Mouse (Mus musculus) brain, adult 2 months (tissue): ENCODE results near the gene Rad17.

Experiments used
- DNase-seq: peaks from one replicate; pipeline ENCODE4 v3.0.0; 2011; ENCODE audit warnings: low read depth, low spot score

Rad17 gene

DNA sequence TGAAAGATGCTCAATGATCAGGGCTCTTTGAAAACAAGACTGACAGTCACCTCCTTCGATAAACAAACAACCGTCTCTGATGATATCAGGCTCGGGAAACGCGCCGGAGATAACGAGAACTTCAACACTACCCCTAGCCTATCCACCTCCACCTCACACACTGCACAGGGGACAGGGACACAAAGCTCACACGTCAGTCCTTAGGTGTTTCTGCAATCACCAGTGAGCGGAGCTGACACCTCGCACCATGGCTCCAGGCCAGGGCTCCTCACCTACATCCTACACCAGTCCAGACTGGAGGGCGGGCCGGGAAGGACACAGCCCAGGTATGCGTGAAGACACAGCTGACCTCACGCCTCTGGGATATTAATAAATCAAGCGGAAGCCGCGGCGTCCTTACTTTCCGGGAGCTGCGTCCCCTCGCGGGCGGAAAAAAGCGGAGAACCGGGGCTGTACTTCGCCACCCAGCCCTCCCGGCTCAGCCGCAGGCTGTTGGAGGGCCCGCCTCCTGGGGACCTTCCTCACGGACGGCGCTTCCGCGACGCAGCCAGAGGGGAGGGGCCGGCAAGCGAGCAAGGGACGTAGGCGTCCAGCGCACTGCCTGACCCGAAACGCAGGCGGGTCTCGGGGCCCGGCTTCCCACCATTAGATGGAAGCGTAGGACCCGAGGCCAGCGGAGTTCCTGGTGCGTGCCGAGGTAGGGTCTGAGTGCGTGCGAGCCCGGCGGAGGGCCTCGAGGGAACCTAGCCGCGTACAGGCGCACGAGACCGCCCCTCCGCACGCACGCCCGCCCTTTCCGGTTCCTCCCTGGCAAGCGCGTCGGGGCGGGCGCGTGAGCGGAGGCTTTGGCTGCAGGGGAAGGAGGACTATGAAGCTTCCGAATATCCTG, at the start of gene Rad17, which contains the start of gene Ak6:
Rad17 (minus strand) TSS at position 502 of the 889 bp plus-strand sequence.
Ak6 (plus strand) TSS at position 430 of the 889 bp plus-strand sequence.
- DNase-seq = peak; percentile 97

DNA sequence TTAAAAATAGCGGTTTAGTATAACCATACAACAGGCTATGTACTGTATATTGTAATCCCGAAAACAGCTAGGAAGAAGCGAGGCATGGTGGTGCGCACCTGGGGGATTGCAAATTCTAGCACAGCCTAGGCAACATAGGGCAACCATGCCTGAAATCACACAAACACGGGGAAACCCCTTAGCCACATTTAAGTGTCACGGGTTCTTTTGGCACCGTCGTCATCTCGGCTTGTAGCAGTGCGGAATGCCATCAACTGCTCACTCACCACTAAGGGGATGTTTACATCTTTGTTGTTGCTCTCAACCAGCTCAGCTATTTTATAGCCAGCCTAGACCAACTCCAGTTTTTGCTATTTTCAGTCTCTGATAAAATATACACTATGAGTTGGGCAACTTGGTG, 48.0 kb upstream of the Rad17 start:
- DNase-seq = no peak

DNA sequence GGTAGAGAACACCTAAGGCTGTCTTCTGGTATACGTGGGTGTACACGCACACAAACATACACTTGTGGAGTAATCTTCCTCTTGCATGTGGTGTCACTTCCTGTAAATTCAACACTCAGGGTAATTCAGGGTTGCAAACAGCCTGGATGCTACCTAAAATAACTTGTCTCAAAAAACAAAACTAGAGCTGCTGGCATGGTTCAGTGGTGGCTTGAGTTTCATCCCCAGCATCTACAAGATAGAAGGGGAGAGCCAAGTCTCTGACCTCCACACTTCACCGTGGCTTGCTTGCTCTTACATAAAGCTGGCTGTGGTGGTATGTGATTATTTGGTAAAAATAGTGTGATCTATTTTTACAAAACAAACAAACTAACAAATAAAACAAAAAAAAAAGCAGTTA, 46.7 kb upstream of the Rad17 start:
- no peak for DNase-seq

DNA sequence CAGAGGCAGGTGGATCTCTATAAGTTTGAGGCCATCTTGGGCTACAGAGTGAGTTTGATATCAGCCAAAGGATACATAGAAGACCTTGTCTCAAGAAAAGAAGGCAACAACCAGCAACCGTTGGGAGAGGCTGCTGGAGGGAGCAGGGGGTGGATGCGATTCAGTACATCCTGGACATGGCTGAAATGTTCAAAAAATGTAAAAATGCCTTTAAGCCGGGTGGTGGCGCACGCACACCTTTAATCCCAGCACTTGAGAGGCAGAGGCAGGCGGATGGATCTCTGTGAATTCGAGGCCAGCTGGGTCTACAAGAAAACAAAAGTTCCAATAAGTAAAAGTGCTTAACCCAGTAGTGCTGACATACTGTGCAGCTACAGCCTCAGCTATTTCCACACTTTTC, 36.7 kb upstream of the Rad17 start:
- no peak for DNase-seq

DNA sequence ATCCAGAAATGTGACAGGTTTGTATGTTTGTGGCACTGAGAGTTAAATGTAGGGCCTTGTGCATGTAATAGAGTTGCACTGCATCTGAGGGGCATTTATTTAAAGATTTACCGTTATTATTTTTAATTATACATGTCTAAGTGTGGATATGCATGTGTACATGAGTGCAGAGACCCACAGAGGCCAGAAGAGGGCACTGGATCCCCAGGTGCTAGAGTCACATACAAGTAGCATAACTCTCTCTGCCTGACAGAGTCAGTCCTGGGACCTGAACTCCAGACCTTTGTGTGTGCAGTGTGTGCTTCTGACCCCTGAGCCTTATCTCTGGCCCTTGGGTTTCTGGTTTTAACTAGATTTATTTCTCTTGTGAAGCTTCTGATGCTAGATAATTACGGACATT, 33.5 kb upstream of the Rad17 start:
- no peak for DNase-seq

DNA sequence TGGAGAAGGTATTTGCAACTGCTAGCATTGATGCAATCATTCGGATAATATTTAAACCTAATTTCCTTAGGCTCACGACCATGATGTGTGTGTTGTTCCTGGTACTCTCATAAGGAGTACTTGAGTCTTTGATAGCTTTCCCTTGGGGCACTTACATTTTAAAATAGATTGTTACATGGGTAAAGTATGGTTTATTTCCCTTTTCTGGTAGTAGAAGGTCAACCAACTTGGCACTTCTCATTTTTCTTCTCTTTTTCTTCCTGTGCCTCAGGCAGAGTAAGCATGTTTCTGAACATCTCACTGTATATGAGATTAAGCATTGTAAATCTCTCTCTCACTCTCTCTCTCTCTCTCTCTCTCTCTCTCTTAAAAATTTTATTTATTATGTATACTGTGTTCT, 32.0 kb upstream of the Rad17 start:
- no peak for DNase-seq

DNA sequence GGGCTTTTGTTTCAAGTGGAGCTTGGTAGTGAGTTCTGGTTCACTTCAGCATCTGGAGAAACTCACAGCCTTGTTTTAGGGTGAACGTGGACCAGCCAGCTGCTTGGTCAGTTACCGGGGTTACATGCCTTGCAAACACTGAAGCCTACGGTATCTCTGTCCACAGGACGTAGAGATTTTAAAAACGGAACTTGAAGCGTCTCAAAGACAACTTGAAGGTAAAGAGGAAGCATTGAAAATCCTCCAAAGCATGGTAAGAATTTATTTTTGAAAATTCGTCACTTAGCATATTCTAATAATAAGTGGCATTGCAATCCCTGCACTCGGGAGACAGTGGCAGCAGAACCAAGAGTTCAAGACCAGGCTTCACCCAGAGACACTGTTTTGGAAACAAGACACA, 30.8 kb upstream of the Rad17 start:
- DNase-seq = no peak

DNA sequence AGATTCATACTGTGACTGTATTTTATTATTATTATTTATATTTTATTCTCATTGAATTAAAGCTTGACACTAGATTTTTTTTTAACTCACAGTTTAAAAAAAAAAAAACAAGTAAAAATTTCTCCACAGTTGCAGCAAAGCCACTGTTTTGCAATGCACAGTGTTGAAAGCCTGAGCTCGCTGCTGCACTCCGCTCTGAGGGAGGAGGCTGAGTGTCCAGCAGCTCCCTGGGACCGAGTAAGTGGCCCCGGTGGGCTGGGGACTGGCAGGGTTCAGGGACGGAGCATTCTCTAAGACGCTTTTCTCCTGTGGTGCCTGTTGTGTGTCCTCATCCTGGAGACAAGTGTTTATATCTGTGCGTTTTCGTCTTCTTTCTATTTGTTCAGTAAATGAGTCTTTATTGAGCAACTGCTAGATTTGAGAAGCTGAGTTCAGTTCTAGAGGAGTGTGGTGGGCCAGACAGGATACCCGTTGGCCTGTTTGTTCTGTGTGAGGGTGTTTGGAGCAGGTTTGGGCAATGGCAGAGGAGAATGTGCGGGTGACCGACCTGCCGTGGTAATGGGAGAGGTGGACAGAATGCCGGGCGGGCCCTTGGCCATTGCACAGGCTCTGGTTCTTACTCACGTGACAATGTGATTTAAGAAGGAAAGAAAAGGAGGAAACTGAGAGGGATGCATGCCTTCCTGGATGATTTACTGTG, 25.2 kb upstream of the Rad17 start:
- DNase-seq = no peak

DNA sequence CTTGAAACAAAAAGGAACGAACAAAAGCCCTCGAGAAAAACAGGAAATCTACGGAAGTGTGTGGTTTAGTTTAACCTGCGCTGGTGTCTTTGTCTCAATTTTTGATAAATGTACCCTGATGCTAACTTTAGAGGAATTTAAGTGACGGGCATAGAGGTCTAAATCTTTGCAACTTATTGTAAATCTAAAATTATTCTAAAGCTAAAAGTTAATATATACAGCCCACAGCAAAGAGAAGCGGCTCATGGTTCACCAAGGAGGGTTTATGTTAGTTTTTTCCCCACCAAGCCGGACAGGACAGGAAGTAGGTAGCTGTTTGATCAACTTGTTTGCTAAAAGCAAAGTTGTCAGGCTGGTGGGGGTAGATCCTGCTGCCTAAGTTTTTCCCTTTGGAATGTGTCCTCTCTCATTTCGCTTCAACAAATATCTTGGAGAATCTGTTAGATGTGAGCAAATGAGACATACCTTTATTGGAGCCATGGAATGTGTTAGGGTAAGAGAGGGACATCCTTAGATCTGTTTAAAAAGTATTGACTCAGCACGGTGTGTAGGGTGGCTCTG, 19.4 kb upstream of the Rad17 start:
- no peak for DNase-seq

DNA sequence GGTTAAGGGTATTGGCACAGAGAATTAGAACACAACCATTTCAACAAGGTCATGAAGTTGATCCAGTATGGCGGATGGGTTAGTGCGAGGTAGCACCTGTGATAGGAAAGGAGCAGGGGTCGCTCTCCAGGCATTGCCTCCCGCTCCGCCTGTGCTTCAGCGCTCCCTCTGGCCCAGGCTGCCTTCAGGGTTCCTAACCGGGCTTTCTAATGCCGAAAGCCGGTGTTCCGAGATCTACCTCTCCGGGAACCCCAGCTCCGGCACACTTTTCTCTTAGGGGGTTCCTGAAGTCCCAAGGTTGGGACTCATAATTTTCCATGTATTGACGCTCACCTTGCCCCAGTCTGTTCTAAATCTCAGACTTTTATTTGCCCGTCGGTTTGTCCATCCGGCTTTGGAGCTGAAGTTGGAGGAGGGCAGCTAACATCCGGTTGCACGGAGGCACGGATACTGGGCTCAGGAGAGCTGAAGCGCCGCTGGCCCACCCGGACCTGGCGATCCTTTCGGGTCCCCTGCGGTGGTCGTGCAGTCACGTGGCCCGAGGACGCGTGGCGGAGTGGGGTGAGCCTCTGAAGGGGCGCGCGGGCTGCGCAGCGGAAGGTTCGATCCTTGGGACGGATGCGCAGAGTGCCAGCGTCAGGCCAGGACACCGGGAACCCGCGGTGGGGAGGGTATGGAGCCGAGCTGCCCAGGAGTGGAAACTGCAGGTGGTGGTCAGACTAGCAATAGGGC, 18.6 kb upstream of the Rad17 start, which contains the start of gene Ccdc125:
Ccdc125 (plus strand) TSS at position 427 of the 732 bp plus-strand sequence.
- DNase-seq = no peak

DNA sequence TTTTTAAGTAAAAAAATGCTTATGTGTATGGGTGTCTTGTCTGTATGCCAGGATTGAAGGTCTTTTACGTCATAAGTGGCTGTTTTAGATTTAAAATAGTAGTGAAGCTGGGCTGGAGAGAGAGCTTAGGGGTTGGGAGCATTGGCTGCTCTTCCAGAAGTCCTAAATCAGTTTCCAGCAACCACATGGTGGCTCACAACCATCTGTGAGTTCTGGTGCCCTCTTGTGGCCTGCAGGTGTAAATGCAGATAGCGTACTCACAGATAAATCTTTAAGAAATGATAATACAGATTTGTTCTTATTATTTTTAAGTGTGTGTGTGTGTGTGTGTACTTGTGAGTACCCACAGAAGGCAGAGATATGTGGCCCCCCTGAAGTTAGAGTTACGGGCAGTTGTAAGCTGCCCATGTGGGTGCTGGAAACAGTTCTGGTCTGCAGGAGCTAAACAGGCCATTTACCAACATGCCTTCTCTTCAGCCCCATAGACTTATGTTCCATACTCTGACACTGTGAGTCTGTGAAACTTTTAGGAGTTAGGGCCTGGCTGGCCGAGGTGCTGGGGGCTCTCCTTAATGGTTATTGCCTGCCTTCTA, 9.1 kb upstream of the Rad17 start:
- DNase-seq = peak; percentile 85

DNA sequence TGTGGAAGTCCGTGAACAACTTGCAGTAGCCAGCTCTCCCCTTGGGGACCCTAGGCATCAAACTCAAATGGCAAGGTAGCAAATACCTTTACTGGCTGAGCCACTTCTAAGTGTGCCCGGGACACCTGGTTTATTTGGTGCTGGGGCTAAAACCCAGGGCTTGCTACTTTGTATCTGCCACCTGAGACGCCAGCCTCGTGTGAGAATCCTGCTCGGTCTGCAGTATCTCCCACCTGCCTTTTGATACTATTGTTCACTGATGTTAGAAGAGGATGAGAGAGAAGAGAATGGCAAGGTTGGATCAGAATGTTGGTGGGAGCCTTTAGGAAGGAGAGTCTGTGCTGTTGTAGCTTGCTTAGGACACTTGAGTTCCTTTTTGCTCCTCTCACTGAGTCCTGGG, 7.2 kb upstream of the Rad17 start:
- DNase-seq = no peak

DNA sequence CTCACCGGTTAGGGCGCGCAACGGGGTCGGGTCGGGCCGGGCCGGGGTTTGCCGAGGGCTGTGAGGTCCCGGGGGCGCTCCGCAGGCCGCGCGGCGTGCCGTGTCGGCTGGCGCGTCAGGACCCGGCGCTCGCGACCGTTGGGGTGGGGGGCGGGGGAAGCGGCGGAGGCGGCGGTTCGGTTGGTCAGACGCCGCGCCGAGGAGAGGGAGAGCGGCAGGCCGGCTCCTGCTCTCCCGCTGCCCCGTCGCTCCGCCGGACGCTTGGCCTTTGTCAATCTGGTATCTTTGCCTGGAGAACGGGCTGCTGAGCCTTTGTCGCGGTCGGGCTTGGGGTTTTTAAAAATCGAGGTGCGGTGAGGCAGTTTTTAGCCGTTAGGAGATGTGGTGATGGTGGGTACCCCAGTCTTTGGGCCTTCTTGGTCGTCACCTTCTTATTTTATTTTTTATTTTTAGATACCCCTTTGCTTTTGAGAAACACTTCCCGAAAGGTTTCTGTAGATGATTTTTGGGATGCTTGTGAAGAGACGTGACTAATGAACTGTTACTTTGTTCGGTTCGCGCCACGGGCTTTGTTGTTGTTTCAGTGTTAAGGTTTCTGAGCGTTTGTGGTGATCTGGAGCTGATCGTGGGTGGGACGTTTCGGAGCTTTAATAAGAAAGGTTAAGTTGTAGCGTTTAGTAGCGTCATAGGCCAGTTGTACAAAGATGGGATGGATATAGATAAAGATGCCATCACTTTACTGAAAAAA, 762 bp upstream of the Rad17 start, which contains the start of gene Taf9:
Taf9 (plus strand) TSS at position 141 of the 748 bp plus-strand sequence.
- no peak for DNase-seq

DNA sequence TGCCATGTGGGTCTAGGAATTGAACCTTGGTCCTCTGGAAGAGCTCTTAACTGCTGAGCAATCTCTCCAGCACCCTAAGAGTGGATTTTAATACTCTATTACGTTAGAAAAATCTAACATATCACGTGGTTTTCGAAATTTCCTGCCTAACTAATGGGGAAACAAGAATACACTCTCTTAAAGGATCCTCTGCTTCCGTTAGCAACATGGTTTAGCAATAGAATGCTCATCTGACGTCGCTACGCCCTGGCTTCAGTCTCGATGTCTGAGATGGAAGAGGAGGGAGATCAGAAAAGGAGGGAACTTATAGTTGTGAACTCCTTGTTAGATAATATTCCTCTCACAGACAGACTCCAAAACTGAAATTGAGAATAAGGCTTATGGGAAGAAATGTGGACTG, 2.6 kb downstream of the Rad17 start:
- no peak for DNase-seq

DNA sequence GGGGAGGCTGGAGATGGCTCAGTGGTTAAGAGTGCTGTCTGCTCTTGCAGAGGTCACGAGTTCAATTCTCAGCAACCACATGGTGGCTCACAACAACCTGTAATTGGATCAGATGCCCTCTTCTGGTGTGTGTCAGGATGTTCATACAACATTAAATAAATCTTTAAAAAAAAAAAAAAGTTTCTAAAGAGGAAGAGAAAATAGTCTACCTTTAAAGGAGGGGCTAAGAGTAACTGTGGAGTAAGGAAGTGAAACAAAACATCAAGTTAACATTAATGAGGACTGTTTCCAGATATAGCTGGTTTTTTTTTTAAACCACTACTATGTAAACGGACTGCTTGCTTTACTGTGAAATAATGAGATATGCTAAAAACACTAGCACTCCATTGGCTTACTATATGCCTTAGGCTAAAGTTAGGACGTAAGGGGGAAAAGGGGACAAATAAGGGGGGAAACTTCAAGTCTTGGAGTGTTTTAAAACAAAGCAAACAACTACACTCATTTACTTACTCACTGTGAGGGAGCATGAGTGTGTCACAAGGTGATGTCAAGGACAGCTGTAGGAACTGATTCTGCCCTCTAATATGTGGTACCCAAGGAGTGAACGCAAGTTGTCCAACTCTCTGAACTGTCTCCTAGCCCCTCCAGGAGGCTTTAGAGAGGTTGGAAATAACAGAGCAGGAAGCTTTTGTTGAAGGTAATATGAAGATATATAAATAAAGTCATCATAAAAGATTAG, 8.2 kb downstream of the Rad17 start:
- DNase-seq = no peak

DNA sequence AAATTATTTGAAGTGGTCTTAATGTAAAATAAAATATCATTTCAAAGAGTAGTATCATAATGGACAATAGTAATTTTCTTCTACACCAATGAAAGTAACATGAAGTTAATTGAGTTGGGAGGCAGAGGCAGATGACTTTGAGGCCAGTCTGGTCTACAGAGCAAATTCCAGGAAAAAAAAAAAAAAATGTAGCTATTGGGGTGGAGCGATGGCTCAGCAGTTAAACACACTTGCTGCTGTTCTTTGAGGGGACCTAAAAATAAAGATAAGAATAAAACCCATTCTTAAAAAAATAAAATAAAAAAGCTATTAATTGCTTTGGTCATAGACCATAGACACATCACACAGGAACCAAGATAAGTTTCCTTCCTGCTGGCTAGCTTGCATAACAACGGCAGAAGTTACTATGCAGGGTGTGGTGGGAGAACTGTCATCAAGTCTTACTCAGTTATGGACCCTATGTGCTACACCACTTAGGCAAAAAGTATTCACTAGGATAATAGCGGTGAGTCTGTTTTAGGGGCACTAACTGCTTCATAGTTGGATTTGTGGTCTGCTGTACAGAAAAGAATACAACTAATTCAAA, 16.7 kb downstream of the Rad17 start:
- DNase-seq = no peak

DNA sequence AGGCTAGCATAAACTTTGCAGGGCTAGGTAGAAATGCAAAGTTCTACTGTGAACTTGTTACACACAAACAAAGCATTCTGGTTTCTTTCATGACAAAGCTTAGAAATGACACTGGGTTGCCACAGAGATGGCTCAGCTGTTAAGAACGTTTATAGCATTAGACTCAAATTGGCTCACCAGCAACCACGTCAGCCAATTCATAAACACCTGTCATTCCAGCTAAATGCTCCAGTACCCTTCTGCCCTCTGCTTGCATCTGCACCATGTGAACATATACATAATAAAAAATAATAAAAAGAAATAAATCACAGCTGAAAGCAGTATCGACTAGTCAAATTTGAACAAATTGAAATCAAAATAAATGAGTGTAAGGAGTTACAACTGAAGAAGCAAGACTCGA, 28.6 kb downstream of the Rad17 start:
- no peak for DNase-seq

DNA sequence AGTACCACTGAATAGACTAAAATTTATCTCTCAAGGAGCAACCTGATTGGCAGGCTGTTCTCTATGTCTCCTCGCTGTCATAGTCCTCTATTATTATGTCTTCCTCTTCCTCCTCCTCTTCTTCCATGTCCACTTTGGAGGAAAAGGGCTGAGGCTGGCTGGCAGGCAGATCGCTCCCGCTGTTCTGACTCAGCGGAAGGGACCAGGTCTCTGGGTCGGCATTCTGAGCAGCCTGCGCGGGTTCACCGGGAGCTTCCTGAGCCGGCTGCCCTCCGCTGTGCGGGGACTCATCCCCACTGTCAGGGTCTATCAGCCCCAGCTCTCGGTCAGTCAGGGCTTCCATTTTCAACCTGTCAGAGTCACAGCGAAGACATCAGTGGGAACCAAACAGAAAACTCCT, 33.3 kb downstream of the Rad17 start:
- peak; percentile 12 for DNase-seq
